Mouse (Mus musculus) midbrain, postnatal 0 days (tissue): ENCODE results near the gene Asxl1. TPM values are rescaled to one million over a fixed set of nuclear protein-coding genes. Genes with fewer than 3 reads are reported as not detected.

Experiments used
- ATAC-seq: fragments of 200-750 bp; cut with Nextera tagmentation; 2 replicates; pipeline ENCODE4 v1.8.0; 2017; ENCODE audit warnings: moderate number of reproducible peaks, mild to moderate bottlenecking, moderate TSS enrichment, moderate library complexity; ENCODE audit not compliant: low FRiP score
- DNase-seq: peaks from one replicate; pipeline ENCODE4 v3.0.0-alpha.2; 2015; ENCODE audit warnings: low spot score
- H3K27ac ChIP-seq: fragments of 300-500 bp; sonication (generic); 2 replicates; pipeline ENCODE4 v1.5.1; 2014; ENCODE audit warnings: low read depth, mild to moderate bottlenecking, low read length, mixed read lengths
- H3K27me3 ChIP-seq: fragments of 300-500 bp; sonication (generic); 2 replicates; pipeline ENCODE4 v1.6.1; 2014; ENCODE audit warnings: low read length, control low read depth, mixed read lengths; ENCODE audit not compliant: insufficient read depth
- H3K36me3 ChIP-seq: fragments of 300-500 bp; sonication (generic); 2 replicates; pipeline ENCODE4 v1.6.1; 2014; ENCODE audit warnings: low read length, control low read depth, mixed read lengths; ENCODE audit not compliant: insufficient read depth
- H3K4me1 ChIP-seq: fragments of 300-500 bp; sonication (generic); 2 replicates; pipeline ENCODE4 v1.6.1; 2014; ENCODE audit warnings: mild to moderate bottlenecking, control low read depth, antibody characterized with exemption, low read length, mixed read lengths; ENCODE audit not compliant: insufficient read depth
- H3K4me2 ChIP-seq: fragments of 300-500 bp; sonication (generic); 2 replicates; pipeline ENCODE4 v1.6.1; 2014; ENCODE audit warnings: low read depth, mild to moderate bottlenecking, low read length, mixed read lengths; ENCODE audit not compliant: poor library complexity, severe bottlenecking
- H3K4me3 ChIP-seq: fragments of 300-500 bp; sonication (generic); 2 replicates; pipeline ENCODE4 v1.5.1; 2014; ENCODE audit warnings: low read depth, mild to moderate bottlenecking, low read length, moderate library complexity
- H3K9ac ChIP-seq: fragments of 300-500 bp; sonication (generic); replicated peaks from 2 replicates; pipeline ENCODE4 v1.6.1; 2014; ENCODE audit warnings: mild to moderate bottlenecking, low read length, moderate library complexity, mixed read lengths; ENCODE audit not compliant: poor library complexity, severe bottlenecking
- H3K9me3 ChIP-seq: fragments of 300-500 bp; sonication (generic); 2 replicates; pipeline ENCODE4 v1.6.1; 2016; ENCODE audit warnings: low read length, control low read depth
- CTCF ChIP-seq: IDR thresholded peaks from 2 replicates; pipeline ENCODE4 v1.5.1; 2016; ENCODE audit warnings: antibody characterized with exemption, mild to moderate bottlenecking
- WGBS: fragments of 180-500 bp; shearing (Covaris S2); extraction: QIAGEN DNeasy Blood & Tissue Kit; methylation state at CpG from one replicate; pipeline ENCODE4 v1.1.7; 2014; 5-methylcytosine and 5-hydroxymethylcytosine counted together
- polyA plus RNA-seq: library from polyadenylated mRNA; unstranded; fragments of >200 nt; fragmentation: Nextera tagmentation; extraction: Ambion mirVana; gene quantifications from 2 replicates; pipeline ENCODE4 v1.2.1, GENCODE M21; 2015
- total RNA-seq: library from RNA; depleted of rRNA; stranded (reverse); fragments of >200 nt; gene quantifications from 2 replicates; pipeline ENCODE4 v1.2.3, GENCODE M21; 2014

The Asxl1 gene
- total and polyA plus RNA-seq, 2 experiments from 2014 or later = 13.4 to 29.0 TPM

DNA sequence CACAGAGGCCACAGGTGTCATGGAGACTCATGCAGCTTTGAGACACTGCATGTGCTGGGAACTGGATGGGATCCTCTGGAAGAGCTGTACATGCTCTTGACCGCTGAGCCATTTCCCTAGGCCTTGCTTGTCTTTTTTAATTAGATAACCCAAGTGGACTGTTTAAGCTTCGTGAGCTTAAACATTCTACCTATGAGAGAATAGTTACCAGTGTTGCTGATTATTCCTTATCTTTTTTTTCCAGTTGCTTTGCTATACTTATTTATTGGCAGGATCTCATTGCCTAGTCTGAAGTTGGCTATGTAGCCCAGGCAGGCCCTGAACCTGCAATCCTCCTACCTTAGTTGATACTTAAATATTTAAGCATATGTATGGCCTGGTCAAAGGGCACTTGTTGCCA is 44.2 kb downstream of the Asxl1 start:
- 92% methylated on average over 2 of the region's 2 CpGs for WGBS
- ATAC-seq = no peak
- no peak overlapping the region for H3K27ac ChIP-seq

DNA sequence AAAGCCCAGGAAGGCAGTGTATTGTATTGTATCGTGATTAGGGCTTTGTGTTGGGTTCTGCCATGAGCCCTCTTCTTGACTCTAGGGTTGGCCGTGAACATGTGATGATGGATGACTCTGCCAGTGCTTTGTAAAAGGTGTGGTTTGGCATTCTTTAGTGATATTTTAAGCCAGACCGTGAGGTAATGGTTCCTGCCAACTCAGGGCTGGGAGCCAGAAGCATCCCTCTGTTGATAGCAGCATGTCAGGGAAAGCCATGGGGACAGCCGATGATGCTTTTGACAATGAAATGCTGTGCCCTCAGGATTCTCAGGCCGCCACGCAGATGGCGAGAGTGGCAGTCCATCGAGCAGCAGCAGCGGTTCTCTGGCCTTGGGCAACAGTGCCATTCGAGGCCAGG is 47.4 kb downstream of the Asxl1 start:
- DNase-seq (no peak), ATAC-seq (no peak)
- WGBS = 89% methylated on average over 10 of the region's 10 CpGs
- Histone ChIP-seq H3K36me3 (peaks cover 54% of the 10 kb centered on the region), H3K4me2 (no peak overlapping the region), H3K9ac (no peak overlapping the region), H3K27ac (no peak overlapping the region), H3K4me3 (no peak overlapping the region), H3K9me3 (no peaks in the 10 kb centered on the region), H3K4me1 (no peaks in the 10 kb centered on the region), H3K27me3 (no peaks in the 10 kb centered on the region)
- TF ChIP-seq CTCF = no peak

More for the DNA sequence above, 44.2 kb downstream of the Asxl1 start:
- no peak for DNase-seq
- no peaks in the 10 kb centered on the region for H3K27me3 ChIP-seq
- H3K36me3 ChIP-seq = peaks cover 26% of the 10 kb centered on the region
- H3K9me3 ChIP-seq = no peaks in the 10 kb centered on the region
- TF ChIP-seq CTCF = no peak
- H3K4me2 ChIP-seq = no peak overlapping the region
- no peak overlapping the region for H3K4me3 ChIP-seq
- no peak overlapping the region for H3K9ac ChIP-seq
- no peaks in the 10 kb centered on the region for H3K4me1 ChIP-seq

DNA sequence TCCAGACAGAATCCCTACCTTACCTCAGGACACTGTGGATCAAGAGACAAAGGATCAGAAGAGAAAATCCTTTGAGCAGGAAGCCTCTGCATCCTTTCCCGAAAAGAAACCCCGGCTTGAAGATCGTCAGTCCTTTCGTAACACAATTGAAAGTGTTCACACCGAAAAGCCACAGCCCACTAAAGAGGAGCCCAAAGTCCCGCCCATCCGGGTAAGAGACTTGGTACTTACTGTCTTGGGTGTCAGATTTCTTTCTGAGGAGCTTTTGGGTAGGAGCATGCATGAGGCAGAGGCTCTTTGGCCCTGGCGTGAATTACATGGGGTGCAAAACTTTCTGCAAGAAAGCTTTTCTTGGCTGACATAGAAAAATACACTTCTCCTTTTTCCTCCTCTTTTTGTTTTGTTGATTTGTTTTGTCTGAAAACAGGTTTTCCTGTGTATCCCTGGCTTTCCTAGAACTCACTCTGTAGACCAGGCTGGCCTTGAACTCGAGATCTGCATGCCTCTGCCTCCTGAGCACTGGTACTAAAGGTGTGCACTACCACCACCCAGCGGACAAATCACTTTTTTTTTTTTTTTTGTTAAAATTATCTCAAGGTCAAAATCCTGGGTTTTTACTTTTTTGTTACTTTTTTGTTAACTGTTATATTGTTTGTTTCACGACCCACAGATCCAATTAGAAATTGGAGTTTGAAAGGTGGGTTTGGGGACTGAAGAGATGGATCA is 52.3 kb downstream of the Asxl1 start:
- no peak for ATAC-seq
- no peaks in the 10 kb centered on the region for H3K9me3 ChIP-seq
- no peak overlapping the region for H3K9ac ChIP-seq
- H3K4me2 ChIP-seq = no peak overlapping the region
- no peak for TF ChIP-seq CTCF
- DNase-seq = no peak
- H3K36me3 ChIP-seq = peaks cover 77% of the 10 kb centered on the region
- 91% methylated on average over 11 of the region's 11 CpGs for WGBS
- no peaks in the 10 kb centered on the region for H3K4me1 ChIP-seq
- H3K27me3 ChIP-seq = no peaks in the 10 kb centered on the region
- H3K4me3 ChIP-seq = no peak overlapping the region
- no peak overlapping the region for H3K27ac ChIP-seq

DNA sequence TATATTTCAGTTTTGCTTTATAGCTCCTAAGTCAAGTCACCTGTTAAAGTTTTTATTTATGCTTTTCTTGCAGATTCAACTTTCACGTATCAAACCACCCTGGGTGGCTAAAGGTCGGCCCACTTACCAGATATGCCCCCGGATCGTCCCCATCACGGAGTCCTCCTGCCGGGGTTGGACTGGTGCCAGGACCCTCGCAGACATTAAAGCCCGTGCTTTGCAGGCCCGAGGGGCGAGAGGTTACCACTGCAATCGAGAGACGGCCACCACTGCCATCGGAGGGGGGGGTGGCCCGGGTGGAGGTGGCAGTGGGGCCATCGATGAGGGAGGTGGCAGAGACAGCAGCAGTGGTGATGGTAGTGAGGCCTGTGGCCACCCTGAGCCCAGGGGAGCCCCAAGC is 53.5 kb downstream of the Asxl1 start:
- no peak overlapping the region for H3K9ac ChIP-seq
- peaks cover 65% of the 10 kb centered on the region for H3K36me3 ChIP-seq
- H3K27ac ChIP-seq = no peak overlapping the region
- H3K4me1 ChIP-seq = no peaks in the 10 kb centered on the region
- no peak overlapping the region for H3K4me2 ChIP-seq
- H3K9me3 ChIP-seq = no peaks in the 10 kb centered on the region
- no peaks in the 10 kb centered on the region for H3K27me3 ChIP-seq
- ATAC-seq (no peak), DNase-seq (no peak)
- no peak overlapping the region for H3K4me3 ChIP-seq
- 79% methylated on average over 15 of the region's 15 CpGs for WGBS
- no peak for TF ChIP-seq CTCF

DNA sequence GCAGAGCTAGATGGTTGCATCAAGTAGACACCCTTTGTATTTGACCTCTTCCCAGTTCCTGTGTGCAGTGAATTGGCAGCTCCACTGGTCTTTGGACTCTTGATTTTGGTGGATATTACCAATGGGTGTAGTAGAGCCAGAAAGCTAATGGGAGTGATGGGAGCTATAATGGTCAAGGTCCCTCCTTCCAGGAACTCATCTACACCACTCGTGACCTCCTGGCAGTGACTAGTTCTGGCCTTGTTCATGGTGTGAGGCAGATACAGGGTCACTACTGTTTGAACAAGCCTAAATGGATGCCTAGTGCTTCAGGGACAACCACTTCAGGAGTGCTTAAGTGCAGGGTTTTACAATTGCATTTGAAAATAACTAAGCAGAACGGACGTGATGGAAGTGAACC is 58.4 kb downstream of the Asxl1 start:
- Histone ChIP-seq H3K36me3 (peaks cover 48% of the 10 kb centered on the region), H3K27ac (no peak overlapping the region), H3K9ac (no peak overlapping the region), H3K27me3 (no peaks in the 10 kb centered on the region), H3K9me3 (no peaks in the 10 kb centered on the region), H3K4me1 (no peaks in the 10 kb centered on the region), H3K4me3 (no peak overlapping the region), H3K4me2 (no peak overlapping the region)
- ATAC-seq (no peak), DNase-seq (no peak)
- 93% methylated on average over 3 of the region's 3 CpGs for WGBS
- no peak for TF ChIP-seq CTCF

DNA sequence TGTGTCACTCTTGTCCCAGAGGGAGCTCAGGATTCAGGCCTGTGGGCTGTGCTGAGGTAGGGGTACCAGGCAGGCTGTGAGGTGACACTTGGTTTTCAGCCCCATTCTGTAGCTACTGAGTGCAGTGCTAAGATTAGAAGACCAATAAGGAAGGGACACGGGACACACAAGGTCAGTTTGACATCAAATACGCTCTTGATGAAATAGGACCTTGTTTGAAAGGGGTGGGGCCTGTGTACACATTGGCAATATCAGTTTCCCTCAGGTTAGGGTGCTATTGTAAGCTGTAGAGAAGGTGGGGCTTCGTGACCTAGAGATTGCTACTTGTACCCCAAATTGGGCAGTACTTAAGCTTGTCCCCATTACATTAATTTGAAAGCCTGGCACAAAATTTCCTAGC is 59.3 kb downstream of the Asxl1 start:
- WGBS = 89% methylated on average over 3 of the region's 3 CpGs
- H3K27me3 ChIP-seq = no peaks in the 10 kb centered on the region
- no peaks in the 10 kb centered on the region for H3K4me1 ChIP-seq
- peaks cover 48% of the 10 kb centered on the region for H3K36me3 ChIP-seq
- no peaks in the 10 kb centered on the region for H3K9me3 ChIP-seq
- no peak overlapping the region for H3K27ac ChIP-seq
- no peak for DNase-seq
- H3K4me3 ChIP-seq = no peak overlapping the region
- ATAC-seq = no peak
- H3K9ac ChIP-seq = no peak overlapping the region
- no peak overlapping the region for H3K4me2 ChIP-seq
- no peak for TF ChIP-seq CTCF
